Mouse (Mus musculus) R1 (cell line): Measurements from ENCODE around the gene Dtx4.
"Not testable (repeated sequence)": the region's sequence is repeated elsewhere in the genome, so short reads cannot be mapped to it uniquely, and the experiment has no call there.

Experiments used
- DNase-seq: peaks from one replicate; pipeline ENCODE4 v3.0.0-alpha.2; 2018; ENCODE audit warnings: low read depth, low spot score

Gene Dtx4

DNA sequence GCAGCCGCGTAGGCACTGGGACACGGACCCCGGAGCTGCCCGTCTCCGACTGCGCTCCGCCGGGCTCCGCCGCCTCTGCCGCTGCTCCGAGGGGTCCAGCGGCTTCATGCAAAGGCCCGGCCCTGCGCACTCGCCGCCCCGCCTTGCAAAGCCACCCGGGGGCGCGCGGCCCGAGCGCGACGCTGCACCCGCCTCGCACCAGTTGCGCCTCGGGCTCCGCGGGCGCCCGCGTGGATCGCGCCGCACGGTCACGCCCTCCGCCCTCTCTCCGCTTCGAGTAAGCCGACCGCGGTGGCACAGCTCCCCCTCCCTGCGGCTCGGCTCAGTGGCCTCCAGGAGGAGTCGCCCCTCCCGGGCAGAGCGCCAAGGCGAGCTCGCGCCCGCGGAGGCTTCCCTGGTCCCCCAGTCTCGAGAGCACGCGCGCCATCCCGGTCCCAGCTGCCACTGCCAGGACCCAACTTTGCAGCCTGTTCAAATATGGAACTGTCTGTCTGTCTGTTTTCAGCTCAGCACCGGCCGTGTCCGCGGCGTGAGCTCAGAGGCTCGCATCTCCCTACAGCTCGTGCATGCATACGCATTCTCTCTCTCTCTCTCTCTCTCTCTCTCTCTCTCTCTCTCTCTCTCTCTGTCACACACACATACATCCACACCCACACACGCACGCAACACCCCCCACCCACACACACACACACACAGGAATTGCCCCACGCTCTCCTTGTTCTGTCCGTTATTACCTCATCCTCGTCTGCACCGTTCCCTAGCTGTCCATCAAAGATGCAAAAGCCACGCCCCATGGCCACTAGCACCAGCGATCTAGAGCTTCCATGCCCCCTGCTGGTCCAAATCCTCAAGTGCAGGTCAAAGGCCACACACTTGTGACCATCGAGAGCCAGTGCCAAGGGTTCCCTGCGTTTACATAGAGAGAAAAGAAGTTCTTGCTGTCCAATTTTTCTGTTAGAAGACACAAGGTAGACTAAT lies at the start of gene Dtx4:
Gene Dtx4, minus strand, starts transcription at position 85 of the 978 bp plus-strand sequence.
- DNase-seq, result peak; percentile 96

DNA sequence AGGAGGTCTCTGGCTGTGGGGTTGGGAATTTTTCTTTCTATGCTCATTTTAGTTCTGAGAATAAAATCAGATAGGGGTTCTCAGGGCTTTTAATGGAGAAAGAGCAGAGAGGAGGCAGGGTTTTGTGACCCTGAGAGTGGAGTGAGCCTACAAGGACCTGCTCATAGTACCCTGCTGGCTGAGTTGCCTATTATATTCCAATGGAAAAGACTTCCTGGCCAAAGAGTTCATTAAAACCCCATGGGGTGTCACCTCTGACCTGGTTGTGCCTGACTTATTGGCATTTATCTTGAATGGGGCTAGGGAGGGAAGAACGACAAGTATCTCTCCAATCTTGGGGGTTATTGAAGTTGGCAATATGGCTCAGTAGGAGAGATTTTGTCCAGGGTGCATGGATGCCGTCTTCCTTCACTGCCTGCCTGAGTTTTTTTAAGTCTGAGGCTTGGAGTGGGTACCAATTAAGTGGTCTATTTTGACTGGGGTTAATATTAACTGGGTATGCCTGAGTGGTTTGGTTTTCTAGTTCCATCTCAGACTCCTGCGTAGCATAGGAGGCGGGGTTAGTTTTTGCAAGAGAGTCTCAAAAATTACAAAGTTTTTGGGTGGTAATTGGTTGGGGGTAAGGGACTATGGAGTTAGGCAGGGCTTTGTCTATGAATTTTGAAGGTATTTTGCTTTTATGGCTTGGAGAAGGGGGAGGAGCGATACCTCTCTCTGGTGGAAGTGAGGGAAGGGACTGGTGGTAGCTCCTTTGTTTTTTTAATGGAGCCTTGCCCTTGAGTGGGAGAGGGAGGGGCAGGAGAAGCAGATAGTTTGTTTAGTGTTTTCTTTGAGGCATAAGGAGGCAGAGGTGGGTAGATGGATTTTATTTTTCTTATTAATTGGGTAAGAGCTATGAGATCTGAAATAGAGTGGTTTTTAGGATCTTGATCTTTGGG lies 49.0 kb upstream of the Dtx4 start:
- DNase-seq, result peak; percentile 46

DNA sequence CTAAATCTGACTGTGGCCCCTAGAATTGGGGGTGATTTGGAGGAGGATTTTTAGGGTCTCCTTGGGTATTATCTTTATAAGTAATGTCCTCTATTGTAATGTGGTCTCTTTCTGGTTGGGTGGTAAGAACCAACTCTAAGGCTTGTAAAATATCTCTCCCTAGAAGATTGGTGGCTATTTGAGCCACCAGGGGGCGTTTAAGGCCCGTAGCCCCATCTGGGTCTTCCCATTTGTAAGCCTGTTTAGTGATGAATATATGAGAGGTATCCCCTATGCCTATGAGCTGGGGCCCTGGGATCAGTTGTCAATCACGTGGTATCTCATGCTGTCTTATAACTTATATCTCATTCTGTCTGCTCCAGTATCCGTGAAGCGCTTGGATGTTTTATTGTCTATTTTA lies 47.9 kb upstream of the Dtx4 start:
- DNase-seq, result peak; percentile 38

DNA sequence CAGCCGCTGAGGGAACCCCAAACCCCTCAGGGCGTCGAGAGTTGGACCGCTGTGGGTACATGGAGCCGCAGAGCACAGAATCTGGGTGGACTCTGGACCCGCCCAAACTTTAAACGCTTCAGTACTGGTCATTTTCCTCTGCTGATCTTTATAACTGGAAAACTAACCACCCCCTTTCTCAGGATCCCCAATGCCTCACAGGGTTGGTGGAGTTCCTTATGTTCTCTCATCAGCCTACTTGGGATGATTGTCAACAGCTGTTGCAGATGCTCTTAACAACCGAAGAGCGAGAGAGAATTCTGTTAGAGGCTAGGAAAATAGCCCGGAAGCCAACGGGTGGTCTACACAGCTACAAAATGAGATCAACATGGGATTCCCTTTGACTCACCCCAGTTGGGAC lies 44.2 kb upstream of the Dtx4 start, which contains the start of gene Fam111a:
Gene Fam111a, plus strand, starts transcription at position 301 of the 400 bp plus-strand sequence.
- DNase-seq, result not testable (repeated sequence)

DNA sequence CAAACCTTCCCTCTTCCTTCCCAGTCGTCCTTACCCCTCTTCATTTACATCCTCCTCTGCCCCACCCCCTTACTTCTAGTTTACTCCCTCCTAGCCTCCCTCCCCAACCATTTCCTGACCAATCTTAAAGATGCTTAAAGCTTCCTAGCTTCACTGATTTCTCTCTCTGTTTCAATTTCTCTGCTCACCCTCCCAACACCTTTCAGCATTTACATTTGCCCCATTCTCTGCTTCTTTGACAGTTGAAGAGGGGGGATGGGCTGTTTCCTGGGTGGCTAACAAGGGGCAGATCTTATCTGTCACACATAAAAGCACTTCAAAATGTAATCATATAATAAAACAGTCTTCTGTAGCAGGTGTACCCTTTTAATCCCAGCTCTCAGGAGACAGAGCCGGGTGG lies 40.4 kb upstream of the Dtx4 start:
- DNase-seq, result no peak

DNA sequence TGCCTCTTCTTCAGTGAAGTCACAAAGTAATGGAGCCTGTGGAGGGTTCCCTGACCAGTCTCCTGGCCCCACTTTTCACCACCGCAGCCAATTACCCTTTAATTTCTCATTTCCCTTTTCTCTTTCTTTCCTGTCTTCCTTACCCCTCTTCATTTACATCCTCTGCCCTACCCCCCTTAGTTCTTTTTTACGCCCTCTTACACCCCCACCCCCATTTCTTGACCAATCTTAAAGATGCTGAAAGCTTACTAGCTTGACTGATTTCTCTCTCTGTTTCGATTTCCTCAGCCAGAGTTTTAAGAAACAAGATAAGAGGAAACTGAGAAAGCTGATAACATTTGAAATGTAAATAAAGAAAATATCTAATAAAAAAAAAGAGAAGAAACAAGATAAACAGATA lies 39.5 kb upstream of the Dtx4 start:
- no peak for DNase-seq

DNA sequence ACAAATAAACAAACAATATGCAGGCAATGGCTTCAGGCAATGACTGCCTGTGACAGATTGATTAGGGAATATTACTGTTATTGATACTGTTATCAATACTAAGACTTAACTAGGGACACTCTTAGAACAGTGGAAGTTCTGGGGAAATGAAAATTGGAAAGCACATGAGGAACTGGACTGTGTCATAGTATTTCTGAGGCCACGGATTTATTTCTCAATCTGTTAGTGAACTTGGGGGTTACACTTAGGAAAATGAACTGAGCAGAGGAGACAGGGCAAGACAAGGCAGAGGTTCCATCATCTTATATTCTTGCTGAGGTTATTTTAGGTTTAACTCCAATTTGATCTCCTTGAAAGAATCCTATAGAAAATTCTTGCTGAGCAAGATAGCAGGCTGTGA lies 38.7 kb upstream of the Dtx4 start:
- DNase-seq, result no peak

DNA sequence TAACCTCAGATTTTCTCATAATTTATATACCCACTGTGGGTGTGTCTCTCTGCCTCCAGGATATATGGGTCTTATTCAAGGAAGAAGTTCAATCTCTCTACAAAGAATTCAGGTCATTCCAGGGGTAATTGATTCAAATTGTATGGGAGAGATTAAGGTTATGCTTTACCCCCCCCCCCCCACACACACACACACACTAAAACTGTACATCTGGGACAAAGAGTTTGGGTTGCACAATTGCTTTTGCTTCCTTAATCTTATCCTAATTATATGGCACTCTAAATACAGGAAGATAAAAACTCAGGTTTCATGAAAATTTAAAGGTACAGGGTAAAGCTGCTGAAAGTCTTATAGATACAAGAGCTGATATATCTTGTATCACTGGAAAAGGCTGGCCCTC lies 35.9 kb upstream of the Dtx4 start:
- no peak for DNase-seq

DNA sequence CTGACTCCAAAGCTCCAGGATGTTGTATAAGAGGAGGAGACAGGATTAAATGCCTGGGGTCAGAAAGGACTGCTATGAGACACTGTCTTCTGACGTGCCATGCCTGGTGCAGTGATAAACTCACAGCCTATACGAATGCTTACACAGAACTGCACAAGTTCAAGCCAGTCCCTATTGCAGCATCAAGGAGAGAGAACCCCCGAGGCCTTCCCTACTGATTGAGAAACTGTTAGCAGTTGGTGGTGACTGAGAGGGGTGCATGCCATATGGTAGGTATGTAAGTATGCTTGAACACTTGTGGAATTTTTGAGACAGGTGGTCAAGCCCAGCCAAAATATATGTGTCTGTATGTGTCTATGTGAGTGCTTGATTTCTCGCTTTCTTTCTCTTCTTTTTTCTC lies 22.1 kb upstream of the Dtx4 start:
- DNase-seq, result no peak

DNA sequence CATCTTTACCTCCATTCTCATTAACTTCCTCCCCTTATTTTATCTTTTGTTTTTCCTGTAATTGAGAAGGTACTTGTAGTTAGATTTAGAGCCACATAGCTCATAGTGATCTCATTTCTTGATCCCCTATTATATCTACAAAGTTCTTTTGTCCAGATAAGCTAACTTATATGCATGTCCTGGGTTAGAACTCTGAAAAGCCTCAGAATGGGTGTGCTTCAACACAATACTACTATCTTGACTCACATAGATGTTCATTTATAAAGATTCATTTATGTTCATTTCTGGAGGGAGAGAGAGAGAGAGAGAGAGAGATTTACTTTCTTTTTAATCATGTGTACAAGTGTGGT lies 17.3 kb upstream of the Dtx4 start:
- no peak for DNase-seq

DNA sequence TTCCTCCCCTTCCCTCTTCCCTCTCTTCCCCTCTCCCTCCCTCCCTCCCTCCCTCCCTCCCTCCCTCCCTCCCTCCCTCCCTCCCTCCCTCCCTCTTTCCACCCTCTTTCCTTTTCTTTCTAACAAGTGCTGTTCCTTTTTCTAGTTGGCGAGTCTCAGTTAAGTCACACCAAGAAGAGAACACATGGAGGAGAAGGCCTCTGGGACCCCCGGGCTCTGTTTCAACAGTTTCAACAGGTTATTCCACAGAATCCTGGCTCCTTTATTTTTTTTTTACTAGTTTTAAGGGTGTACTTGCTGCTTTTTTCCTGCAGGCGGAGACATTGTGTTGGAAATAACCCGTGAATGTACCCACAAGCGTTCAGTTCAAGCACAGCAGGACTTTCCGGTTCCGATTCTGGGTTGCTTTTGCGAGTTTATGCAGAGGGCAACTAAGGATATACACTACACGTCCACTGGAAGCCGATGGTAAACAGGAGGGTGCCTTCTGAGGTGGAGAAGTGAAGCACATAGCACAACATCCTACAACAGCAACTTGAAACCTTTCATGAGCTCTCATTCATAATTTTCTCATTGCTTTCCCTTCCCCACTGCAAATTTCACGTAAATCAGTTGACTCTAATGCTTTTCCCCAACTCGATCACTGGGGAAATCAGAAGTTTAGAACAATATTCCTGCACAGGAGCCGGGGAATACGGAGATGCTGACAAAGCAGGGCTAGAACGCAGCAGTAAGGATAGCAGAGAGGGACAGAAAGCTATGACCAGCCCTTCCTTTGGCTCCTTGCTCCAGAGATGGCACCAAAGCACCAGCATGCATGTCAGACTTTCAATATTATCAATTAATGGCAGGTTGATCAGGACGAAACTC lies 16.7 kb upstream of the Dtx4 start:
- peak; percentile 75 for DNase-seq

DNA sequence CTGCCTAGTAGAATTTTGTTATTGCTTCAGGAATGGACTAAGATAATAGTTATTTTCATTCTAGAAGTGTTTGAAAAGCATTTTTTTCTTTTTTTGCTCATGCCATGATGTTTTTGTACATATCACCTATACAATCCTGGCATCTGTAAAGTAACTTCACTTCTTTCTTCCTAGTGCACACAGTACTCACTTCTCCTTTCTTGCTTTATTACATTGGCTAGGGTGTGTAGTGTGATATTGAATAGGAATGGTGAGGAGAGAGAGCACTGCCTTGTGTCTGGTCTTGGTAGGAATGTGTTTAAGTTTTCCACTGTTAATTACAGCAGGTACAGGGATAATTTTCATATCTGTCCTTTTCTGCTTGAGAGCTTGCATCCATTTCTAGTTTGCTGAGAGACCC lies 13.4 kb upstream of the Dtx4 start:
- DNase-seq, result no peak

DNA sequence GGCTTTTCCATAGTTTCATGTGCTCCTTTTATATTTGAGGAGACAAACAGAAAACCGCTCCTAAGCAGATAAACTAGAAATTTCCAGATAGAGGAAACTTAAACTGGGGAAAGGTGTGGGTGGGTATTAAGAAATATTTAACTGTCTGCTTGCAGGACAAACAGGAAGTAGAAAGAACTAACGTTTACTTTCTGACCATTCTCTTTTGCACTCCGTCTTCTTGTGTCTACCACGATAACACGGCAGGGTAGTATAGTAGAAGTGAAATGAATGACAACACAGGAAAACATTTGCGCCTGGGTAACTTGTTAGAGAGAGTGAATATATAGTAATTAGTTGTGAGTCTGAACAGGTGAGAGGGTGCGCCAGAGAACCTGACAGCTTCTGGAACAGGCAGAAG lies 1.5 kb upstream of the Dtx4 start:
- no peak for DNase-seq

DNA sequence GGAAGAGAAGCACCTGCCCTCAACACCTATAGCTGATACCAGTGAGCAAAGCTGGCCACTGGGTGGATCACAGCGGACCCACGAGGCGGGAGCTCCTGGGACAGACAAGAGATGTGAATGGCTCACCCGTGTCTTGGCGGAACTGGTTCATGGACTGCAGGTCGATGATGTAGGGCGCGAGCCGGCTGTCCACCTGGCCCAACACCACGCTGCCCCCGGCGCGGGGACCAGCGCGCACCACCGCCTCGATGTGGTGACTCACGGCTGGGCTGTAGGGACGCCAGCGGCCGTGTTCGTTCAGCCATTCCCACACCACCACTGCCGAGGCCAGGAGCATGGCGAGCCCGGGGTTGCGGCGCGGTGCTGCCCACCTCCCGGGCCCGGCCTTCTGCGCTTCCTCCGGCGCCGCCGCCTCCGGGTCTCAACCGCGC lies 358 bp downstream of the Dtx4 start:
- peak; percentile 32 for DNase-seq

DNA sequence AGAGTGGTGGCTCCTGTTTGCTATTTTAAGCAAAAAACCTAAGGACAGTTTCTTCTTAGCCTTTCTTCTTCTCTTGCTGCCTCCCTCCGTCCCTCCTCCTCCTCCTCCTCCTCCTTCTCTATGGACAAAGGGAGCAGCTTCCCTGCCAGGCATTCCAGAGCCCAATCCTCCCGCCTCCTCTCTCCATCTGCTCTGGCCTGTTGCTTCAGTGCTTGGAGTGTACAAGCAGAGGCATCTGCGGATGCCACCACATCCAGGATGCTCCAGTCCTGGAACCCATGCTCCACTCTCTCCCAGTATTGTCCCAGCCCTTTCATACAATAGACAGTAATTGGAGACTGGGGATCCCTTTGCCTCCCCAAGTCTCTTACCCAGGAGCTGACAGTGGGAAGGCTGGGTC lies 1.1 kb downstream of the Dtx4 start:
- peak; percentile 17 for DNase-seq

DNA sequence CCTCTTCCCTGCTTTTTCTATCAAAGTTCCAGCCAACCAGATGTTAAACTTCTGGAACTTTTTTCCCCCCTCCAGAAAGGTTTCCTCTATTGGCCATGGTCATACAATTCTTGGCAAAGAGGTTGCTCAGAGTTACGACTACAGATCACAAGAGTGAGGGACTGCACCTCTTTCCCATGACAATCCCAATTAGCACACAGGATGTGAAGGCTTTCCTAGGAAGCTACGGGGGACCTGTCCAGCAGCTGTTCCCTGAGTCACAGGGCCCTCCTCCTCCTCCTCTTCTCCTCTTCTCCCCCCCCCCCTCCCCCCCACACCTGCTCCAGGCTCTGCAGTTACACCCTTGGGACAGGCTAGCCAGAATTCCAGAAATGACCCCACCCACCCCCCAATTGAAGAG lies 1.8 kb downstream of the Dtx4 start:
- peak; percentile 9 for DNase-seq

DNA sequence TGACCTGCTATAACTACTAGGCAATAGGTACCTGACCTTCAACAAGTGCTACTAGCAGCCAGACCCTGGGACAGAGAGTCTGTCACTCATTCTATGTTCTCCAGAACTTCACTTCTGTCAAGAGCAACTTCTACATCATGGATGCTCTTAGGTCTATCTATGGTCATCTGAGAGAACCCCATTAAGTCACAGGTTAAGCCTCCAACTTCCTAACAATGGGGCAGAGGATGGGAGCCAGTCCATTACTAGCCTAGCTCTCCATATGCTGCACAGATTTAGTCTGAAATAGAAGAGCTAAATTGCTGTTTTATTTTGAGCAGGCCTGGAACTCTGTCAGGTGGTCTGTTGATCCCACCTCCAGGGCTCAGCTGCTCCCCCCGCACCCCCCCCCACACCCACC lies 2.3 kb downstream of the Dtx4 start:
- DNase-seq, result no peak

DNA sequence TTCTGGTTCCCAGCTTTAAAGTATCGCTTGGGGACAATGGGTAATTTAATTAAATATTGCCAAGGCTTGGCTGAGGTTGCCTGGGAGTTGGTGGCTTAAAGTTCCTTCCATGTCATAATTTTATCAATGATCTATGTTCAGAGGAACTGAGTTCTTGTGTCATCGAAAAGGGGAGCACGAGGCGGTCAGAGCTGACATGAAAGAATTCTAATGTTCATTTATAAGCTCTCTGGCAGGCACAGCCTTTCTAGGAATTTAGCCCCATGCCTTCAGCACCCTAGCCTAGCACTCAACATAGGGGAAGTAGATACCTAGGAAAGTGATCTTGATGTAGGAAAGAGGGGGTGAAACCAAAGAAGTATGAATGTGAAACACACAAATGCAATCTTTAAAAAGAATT lies 2.9 kb downstream of the Dtx4 start:
- no peak for DNase-seq

DNA sequence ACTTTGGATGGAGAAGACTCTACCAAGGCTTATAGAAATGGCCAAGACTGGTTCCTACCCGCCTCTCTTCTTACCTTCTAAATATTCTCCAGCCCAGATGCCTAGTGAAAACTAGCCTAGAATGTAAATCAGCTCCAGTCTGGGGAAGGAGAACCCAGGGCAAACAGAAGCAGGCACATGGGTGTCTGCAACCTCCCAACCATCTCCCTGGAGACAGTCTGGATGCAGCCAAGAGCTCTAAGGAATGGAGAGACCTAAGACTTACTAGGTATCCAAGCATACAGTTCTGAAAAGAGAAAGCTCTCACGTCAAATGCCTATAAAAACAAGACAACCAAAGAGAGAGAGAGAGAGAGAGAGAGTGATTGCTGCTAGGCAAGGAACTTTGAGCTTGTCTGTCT lies 3.3 kb downstream of the Dtx4 start:
- DNase-seq, result no peak

DNA sequence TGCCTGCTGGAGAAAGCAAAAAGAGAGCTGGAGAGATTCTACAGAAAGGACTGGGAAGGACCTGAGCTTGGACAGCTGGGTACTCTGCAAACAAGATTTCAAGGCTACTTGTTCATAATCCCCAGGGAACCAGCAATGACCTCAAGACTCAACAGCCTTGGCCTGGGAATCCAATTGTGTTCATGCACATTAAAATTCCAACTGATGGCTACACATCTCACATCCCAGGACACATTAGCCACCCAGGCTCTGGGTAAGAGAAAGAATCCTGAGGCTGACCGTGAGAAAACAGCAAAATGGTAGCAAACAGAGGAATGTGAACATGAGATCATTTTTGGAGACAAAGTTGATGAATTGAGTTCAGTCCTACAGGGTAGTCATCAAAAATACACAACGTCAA lies 5.0 kb downstream of the Dtx4 start:
- DNase-seq, result no peak

DNA sequence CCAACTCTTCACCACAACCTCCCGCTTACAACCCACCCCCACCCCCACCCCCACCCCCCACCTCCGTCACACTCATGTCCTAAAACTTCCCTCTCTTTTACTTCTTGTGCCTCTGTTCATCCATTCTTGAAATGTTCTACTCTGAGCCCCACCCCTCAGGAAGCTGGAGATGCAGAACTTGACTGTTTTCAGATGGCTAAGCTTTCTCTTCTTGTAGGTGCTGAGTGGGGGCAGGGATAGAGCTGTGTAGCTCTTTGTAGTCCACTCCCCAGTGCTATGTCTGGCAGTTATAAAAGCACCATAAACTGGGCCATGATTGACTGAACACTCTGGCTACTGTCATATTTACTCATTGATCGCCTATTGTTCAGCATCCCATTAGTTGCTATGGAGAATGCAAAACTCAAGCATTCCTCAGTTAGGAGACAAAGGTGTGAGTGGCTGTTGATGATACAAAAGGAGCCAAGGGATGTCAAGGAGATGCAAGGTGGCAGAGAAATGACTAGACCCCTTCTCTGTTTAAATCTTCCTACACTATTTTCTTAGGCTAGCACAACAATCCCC lies 6.2 kb downstream of the Dtx4 start:
- DNase-seq, result peak; percentile 48
